Mouse (Mus musculus) lung, embryonic 16.5 days (tissue): ENCODE results near the gene Leng8. TPM values are rescaled to one million over a fixed set of nuclear protein-coding genes. Genes with fewer than 3 reads are reported as not detected.

ENCODE experiments used
- ATAC-seq: fragments of 200-750 bp; cut with Nextera tagmentation; 2 replicates; pipeline ENCODE4 v1.8.0; 2017; ENCODE audit warnings: low read depth, mild to moderate bottlenecking, moderate library complexity
- H3K27ac ChIP-seq: fragments of 300-500 bp; sonication (generic); 2 replicates; pipeline ENCODE4 v1.5.1; 2014; ENCODE audit warnings: mild to moderate bottlenecking, control low read depth, low read length
- H3K27me3 ChIP-seq: fragments of 300-500 bp; sonication (generic); 2 replicates; pipeline ENCODE4 v1.6.1; 2014; ENCODE audit warnings: low read depth, low read length, mixed read lengths; ENCODE audit not compliant: control insufficient read depth, insufficient read depth
- H3K36me3 ChIP-seq: fragments of 300-500 bp; sonication (generic); 2 replicates; pipeline ENCODE4 v1.6.1; 2014; ENCODE audit warnings: low read length; ENCODE audit not compliant: control insufficient read depth, insufficient read depth
- H3K4me1 ChIP-seq: fragments of 300-500 bp; sonication (generic); replicated peaks from 2 replicates; pipeline ENCODE4 v1.6.1; 2014; ENCODE audit warnings: low read length, mixed read lengths; ENCODE audit not compliant: control insufficient read depth, insufficient read depth
- H3K4me2 ChIP-seq: fragments of 300-500 bp; sonication (generic); 2 replicates; pipeline ENCODE4 v1.6.1; 2014; ENCODE audit warnings: low read depth, low read length, control low read depth
- H3K4me3 ChIP-seq: fragments of 300-500 bp; sonication (generic); 2 replicates; pipeline ENCODE4 v1.5.1; 2014; ENCODE audit warnings: mild to moderate bottlenecking, low read length, control low read depth
- H3K9ac ChIP-seq: fragments of 300-500 bp; sonication (generic); 2 replicates; pipeline ENCODE4 v1.6.1; 2014; ENCODE audit warnings: low read length, control low read depth
- H3K9me3 ChIP-seq: fragments of 300-500 bp; sonication (generic); 2 replicates; pipeline ENCODE4 v1.6.1; 2016; ENCODE audit warnings: low read length; ENCODE audit not compliant: control insufficient read depth
- WGBS: fragments of 180-500 bp; shearing (Covaris S2); extraction: QIAGEN DNeasy Blood & Tissue Kit; methylation state at CpG from one replicate; pipeline ENCODE4 v1.1.7; 2014; 5-methylcytosine and 5-hydroxymethylcytosine counted together
- polyA plus RNA-seq: library from polyadenylated mRNA; unstranded; fragments of >200 nt; fragmentation: Nextera tagmentation; extraction: Ambion mirVana; gene quantifications from 2 replicates; pipeline ENCODE4 v1.2.1, GENCODE M21; 2015

Gene Leng8
- polyA plus RNA-seq, 1 experiment from 2014 or later: 54.0 TPM

GRCm38 (mm10) chr7:4124856-4125255 is 12.0 kb upstream of the Leng8 start:
- H3K27me3 ChIP-seq: peaks cover 7% of the 10 kb centered on the region
- no peak overlapping the region for H3K9ac ChIP-seq
- no peak overlapping the region for H3K4me2 ChIP-seq
- 0 out of 2 replicates have a peak, but pooled peaks cover 2% of the 10 kb centered on the region for H3K4me1 ChIP-seq
- no peak overlapping the region for H3K27ac ChIP-seq
- no peak for ATAC-seq
- no peak overlapping the region for H3K4me3 ChIP-seq
- no peaks in the 10 kb centered on the region for H3K9me3 ChIP-seq
- 20% methylated on average over 5 of the region's 5 CpGs for WGBS
- no peaks in the 10 kb centered on the region for H3K36me3 ChIP-seq

GRCm38 (mm10) chr7:4125306-4125705 is 11.5 kb upstream of the Leng8 start:
- Histone ChIP-seq H3K4me2 (no peak overlapping the region), H3K9me3 (no peaks in the 10 kb centered on the region), H3K27ac (no peak overlapping the region), H3K4me1 (0 out of 2 replicates have a peak, but pooled peaks cover 2% of the 10 kb centered on the region), H3K4me3 (no peak overlapping the region), H3K9ac (no peak overlapping the region), H3K27me3 (peaks cover 4% of the 10 kb centered on the region), H3K36me3 (no peaks in the 10 kb centered on the region)
- 18% methylated on average over 9 of the region's 9 CpGs for WGBS
- ATAC-seq: no peak

- Histone ChIP-seq H3K4me3 (no peak overlapping the region), H3K27me3 (no peaks in the 10 kb centered on the region), H3K9me3 (no peaks in the 10 kb centered on the region), H3K36me3 (no peaks in the 10 kb centered on the region), H3K9ac (no peak overlapping the region), H3K4me1 (peaks cover 13% of the 10 kb centered on the region), H3K4me2 (no peak overlapping the region), H3K27ac (no peak overlapping the region)
- ATAC-seq: no peak
- 81% methylated on average over 11 of the region's 11 CpGs for WGBS
These were observed 9.7 kb upstream of the Leng8 start for GRCm38 (mm10) chr7:4126992-4127785.

- H3K36me3 ChIP-seq: no peaks in the 10 kb centered on the region
- H3K27me3 ChIP-seq: no peaks in the 10 kb centered on the region
- no peak overlapping the region for H3K27ac ChIP-seq
- H3K4me3 ChIP-seq: no peak overlapping the region
- H3K4me2 ChIP-seq: no peak overlapping the region
- 79% methylated on average over 4 of the region's 4 CpGs for WGBS
- H3K9ac ChIP-seq: no peak overlapping the region
- peaks cover 13% of the 10 kb centered on the region for H3K4me1 ChIP-seq
- ATAC-seq: no peak
- H3K9me3 ChIP-seq: no peaks in the 10 kb centered on the region
These were observed 8.9 kb upstream of the Leng8 start for GRCm38 (mm10) chr7:4127894-4128293.

DNA sequence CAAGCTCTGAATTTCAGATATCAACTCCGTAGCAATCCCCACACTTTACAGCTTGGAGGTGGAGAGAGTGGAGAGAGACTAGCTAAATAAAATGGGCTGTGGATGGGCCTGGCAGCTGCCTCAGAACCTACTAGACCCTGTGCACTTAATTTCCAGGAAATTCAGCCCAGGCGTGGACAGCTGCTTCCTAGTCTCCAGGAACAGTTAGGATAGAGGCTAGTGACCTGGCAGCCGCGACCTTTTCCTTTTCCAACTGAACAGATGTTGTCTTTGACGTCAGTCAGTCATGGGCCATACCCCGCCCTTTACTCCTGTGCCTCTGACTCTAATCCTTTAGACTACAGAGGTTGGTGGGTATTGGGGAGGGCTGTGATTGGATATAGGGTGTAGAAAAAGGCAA is 8.0 kb upstream of the Leng8 start:
- Histone ChIP-seq H3K27me3 (no peaks in the 10 kb centered on the region), H3K4me1 (peaks cover 13% of the 10 kb centered on the region), H3K4me2 (no peak overlapping the region), H3K27ac (no peak overlapping the region), H3K9me3 (no peaks in the 10 kb centered on the region), H3K9ac (no peak overlapping the region), H3K36me3 (no peaks in the 10 kb centered on the region), H3K4me3 (no peak overlapping the region)
- WGBS: 48% methylated on average over 6 of the region's 6 CpGs
- ATAC-seq: no peak

DNA sequence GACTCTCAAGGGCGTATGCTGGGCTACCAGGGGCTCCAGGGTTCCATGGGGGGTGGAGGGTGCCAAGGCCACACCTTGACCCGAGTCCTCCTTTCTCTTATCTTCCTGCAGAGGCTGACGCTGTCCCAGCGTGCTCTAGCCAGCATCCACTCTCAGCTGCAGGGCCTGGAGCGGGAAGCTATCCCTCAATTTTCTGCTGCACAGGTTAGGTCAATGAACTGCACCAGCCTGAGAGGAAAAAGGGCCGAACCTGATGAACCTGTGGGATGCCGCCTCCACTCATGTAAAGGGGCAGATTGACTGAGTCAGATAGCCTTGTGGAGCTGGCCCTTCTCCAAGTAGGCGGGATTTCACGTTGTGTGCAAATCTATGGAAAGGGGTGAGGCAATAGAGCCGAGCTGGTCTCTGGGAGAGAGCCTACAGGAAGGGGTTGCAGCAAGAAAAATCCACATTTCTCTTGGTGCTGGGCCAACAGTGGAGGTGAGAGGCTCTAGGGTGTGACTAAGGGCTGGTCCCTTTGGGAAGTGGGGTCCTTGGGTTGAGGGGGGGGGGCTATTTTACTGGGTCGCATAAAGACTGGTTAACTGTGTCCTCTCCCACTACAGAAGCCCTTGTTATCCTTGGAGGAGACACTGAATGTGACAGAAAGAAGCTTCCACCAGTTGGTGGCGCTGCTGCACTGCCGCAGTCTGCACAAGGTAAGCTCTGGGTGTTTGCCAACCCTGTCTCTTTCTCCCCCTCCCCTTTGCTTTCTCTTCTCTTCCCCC is 6.0 kb upstream of the Leng8 start:
- Histone ChIP-seq H3K4me2 (peak overlapping the region; percentile 18; the same call in 1 of the 2 replicates), H3K27ac (no peak overlapping the region; the same call in 1 of the 2 replicates), H3K4me1 (peaks cover 11% of the 10 kb centered on the region), H3K27me3 (no peaks in the 10 kb centered on the region), H3K9me3 (no peaks in the 10 kb centered on the region), H3K36me3 (no peaks in the 10 kb centered on the region), H3K4me3 (no peak overlapping the region), H3K9ac (peak overlapping the region; percentile 21; the same call in 1 of the 2 replicates)
- WGBS: 26% methylated on average over 13 of the region's 13 CpGs
- peak; percentile 62 for ATAC-seq

- no peak for ATAC-seq
- H3K27ac ChIP-seq: no peak overlapping the region
- H3K9ac ChIP-seq: no peak overlapping the region
- no peak overlapping the region for H3K4me2 ChIP-seq
- H3K9me3 ChIP-seq: no peaks in the 10 kb centered on the region
- no peaks in the 10 kb centered on the region for H3K36me3 ChIP-seq
- no peaks in the 10 kb centered on the region for H3K27me3 ChIP-seq
- 80% methylated on average over 8 of the region's 8 CpGs for WGBS
- H3K4me3 ChIP-seq: no peak overlapping the region
- H3K4me1 ChIP-seq: peaks cover 11% of the 10 kb centered on the region
These were observed 4.9 kb upstream of the Leng8 start for GRCm38 (mm10) chr7:4131964-4132363.

DNA sequence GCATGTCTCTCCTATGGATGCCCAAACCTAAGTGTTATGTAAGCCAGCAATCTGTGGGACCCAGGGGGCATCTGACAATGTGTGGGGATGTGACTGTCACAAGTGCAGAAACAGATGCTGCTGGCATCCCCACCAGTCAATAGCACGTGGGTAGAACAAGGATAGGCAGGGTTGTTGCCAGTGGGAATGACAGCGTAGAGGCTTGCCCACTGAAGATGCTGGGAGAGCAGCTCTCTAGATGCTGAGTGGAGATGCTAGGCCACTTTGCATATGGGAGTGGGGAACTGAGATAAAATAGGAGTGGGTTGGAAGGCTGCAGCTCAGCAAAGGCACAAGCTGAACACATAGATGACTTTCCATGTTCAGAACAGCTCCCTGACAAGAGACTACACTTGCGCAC is 4.3 kb upstream of the Leng8 start:
- no peaks in the 10 kb centered on the region for H3K9me3 ChIP-seq
- H3K27me3 ChIP-seq: no peaks in the 10 kb centered on the region
- ATAC-seq: no peak
- H3K4me3 ChIP-seq: no peak overlapping the region
- no peak overlapping the region for H3K27ac ChIP-seq
- WGBS: 85% methylated on average over 3 of the region's 3 CpGs
- no peak overlapping the region for H3K9ac ChIP-seq
- no peak overlapping the region for H3K4me2 ChIP-seq
- H3K36me3 ChIP-seq: no peaks in the 10 kb centered on the region
- H3K4me1 ChIP-seq: peaks cover 11% of the 10 kb centered on the region

DNA sequence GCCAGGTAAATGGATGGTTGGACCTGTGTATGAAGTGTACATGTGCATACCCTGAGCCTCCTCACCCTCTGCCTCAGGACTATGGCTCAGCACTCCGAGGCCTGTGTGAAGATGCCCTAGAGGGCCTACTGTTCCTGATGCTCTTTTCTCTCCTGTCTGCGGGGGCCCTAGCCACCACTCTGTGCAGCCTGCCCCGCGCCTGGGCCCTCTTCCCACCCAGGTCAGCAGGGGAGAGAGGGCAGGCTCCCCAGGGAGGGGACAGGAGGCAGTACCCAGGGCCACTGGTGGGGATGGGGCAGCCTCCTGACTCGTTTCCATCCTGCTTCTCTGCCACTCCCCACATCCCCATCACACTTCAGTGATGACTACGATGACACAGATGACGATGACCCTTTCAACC is 3.8 kb upstream of the Leng8 start:
- H3K9me3 ChIP-seq: no peaks in the 10 kb centered on the region
- no peak overlapping the region for H3K4me3 ChIP-seq
- peaks cover 15% of the 10 kb centered on the region for H3K4me1 ChIP-seq
- ATAC-seq: no peak
- H3K4me2 ChIP-seq: no peak overlapping the region
- H3K27me3 ChIP-seq: no peaks in the 10 kb centered on the region
- 78% methylated on average over 7 of the region's 7 CpGs for WGBS
- H3K36me3 ChIP-seq: no peaks in the 10 kb centered on the region
- no peak overlapping the region for H3K9ac ChIP-seq
- H3K27ac ChIP-seq: no peak overlapping the region
